In the genomic region with DNA sequence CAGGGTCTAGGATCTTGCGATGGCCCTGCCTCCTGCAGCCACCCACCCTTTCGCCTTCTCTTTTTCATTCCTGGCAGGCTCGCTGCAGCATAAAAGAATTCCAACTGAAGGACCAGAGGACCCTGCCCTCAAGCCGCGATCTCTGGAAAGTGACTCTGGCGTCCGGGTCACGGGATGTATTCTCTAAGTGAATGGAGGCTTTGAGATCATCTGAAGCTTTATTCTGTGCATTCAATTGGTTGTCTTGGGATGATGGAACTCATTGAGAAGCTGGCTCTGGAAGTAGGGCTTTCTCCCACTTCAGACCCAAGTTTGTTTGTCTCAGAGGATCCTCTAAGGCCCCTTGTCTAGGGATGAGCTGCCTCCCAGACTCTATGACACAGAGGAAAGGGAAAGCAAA, we compare ENCODE assay signal across 18 mouse cellular contexts. TPM values are rescaled to one million over a fixed set of nuclear protein-coding genes. Genes with fewer than 3 reads are reported as not detected.
A peak's percentile ranks its signal among the peaks of the same experiment; 100 is the strongest.
DNase-seq lines count a peak whose midpoint lies in the region; ATAC-seq lines count a peak whose summit lies in the region.
"Had no signal": no experiment of that assay in that cellular context is flagged by ENCODE, and none has a peak within 500 bp of the region (broad histone marks: within the 10 kb centered on the region; RNA-seq: fewer than 3 reads in every experiment).

Gjc3 (minus strand) TSS at position 154 of the 400 bp plus-strand sequence.

- H3K4me2 ChIP-seq in neural tube, embryonic 11.5 days (ENCODE audit: low read depth): no peak within 1 kb of the TSS
- H3K4me2 ChIP-seq in neural tube, embryonic 15.5 days: no peak within 1 kb of the TSS
- H3K4me2 ChIP-seq in liver, embryonic 11.5 days: no peak within 1 kb of the TSS
- H3K4me2 ChIP-seq: forebrain, embryonic 15.5 days; intestine, embryonic 15.5 days; limb, embryonic 15.5 days; lung, embryonic 14.5 days had no signal

- no peak within 1 kb of the TSS for H3K9ac ChIP-seq in neural tube, embryonic 11.5 days (ENCODE audit: low read length)
- H3K9ac ChIP-seq in neural tube, embryonic 15.5 days (replicated peaks): no peak within 1 kb of the TSS
- no peak within 1 kb of the TSS for H3K9ac ChIP-seq in liver, embryonic 11.5 days (ENCODE audit: low read depth, low read length)
- H3K9ac ChIP-seq: forebrain, embryonic 15.5 days; intestine, embryonic 15.5 days; limb, embryonic 15.5 days; lung, embryonic 14.5 days had no signal

- H3K4me1 ChIP-seq in neural tube, embryonic 11.5 days (ENCODE audit: control insufficient read depth, insufficient read depth, low read length): no peaks in the 10 kb centered on the region
- H3K4me1 ChIP-seq in neural tube, embryonic 15.5 days: no peaks in the 10 kb centered on the region
- H3K4me1 ChIP-seq in liver, embryonic 11.5 days (replicated peaks; ENCODE audit: control insufficient read depth, insufficient read depth, low read length): no peaks in the 10 kb centered on the region
- H3K4me1 ChIP-seq: forebrain, embryonic 15.5 days; heart, embryonic 10.5 days; intestine, embryonic 15.5 days; limb, embryonic 15.5 days had no signal

- ATAC-seq in neural tube, embryonic 11.5 days (ENCODE audit: insufficient read depth, low FRiP score, low TSS enrichment): no peak
- ATAC-seq in neural tube, embryonic 15.5 days (ENCODE audit: low FRiP score): no peak
- no peak for ATAC-seq in liver, embryonic 11.5 days (replicated peaks; ENCODE audit: low FRiP score)
- ATAC-seq: activated CD4-positive, CD25-positive, alpha-beta regulatory T cell, adult 4 months; forebrain, embryonic 15.5 days; intestine, embryonic 15.5 days; midbrain, embryonic 16.5 days had no signal

- no peak within 1 kb of the TSS for H3K4me3 ChIP-seq in neural tube, embryonic 11.5 days (ENCODE audit: low read depth, low read length)
- H3K4me3 ChIP-seq in neural tube, embryonic 15.5 days (replicated peaks): no peak within 1 kb of the TSS
- no peak within 1 kb of the TSS for H3K4me3 ChIP-seq in liver, embryonic 11.5 days (ENCODE audit: low read depth, low read length)
- H3K4me3 ChIP-seq: forebrain, embryonic 15.5 days; heart, embryonic 10.5 days; intestine, embryonic 15.5 days; limb, embryonic 15.5 days had no signal

- 73% methylated on average over 8 of the region's 8 CpGs for WGBS in neural tube, embryonic 11.5 days
- 68% methylated on average over 8 of the region's 8 CpGs for WGBS in neural tube, embryonic 15.5 days
- WGBS in liver, embryonic 11.5 days: 81% methylated on average over 8 of the region's 8 CpGs

- H3K27ac ChIP-seq in neural tube, embryonic 11.5 days (ENCODE audit: low read depth, low read length): no peak within 1 kb of the TSS
- no peak within 1 kb of the TSS for H3K27ac ChIP-seq in neural tube, embryonic 15.5 days (replicated peaks)
- no peak within 1 kb of the TSS for H3K27ac ChIP-seq in liver, embryonic 11.5 days (ENCODE audit: low read depth, low read length)
- H3K27ac ChIP-seq: forebrain, embryonic 15.5 days; heart, embryonic 10.5 days; intestine, embryonic 15.5 days; limb, embryonic 15.5 days had no signal

- peak in 1 of 2 experiments; percentile 12 for DNase-seq in frontal cortex, adult 2 months (ENCODE audit: extremely low spot score in 1 of 2, low spot score in 1 of 2)
- DNase-seq in frontal cortex, postnatal 25 days (ENCODE audit: low spot score in 2 of 2): no peak
- DNase-seq in neural tube, embryonic 11.5 days (ENCODE audit: low spot score): peak; percentile 12
- DNase-seq in layer of hippocampus, postnatal 14 days (ENCODE audit: low spot score in 2 of 2): peak in 1 of 2 experiments; percentile 8
- DNase-seq in ovary, postnatal 14 days (ENCODE audit: low spot score): no peak
- no peak for DNase-seq in liver, embryonic 11.5 days (ENCODE audit: low spot score)
- DNase-seq: gastrocnemius, postnatal 14 days; kidney, postnatal 10 days; lung, embryonic 14.5 days had no signal

- H3K9me3 ChIP-seq in neural tube, embryonic 11.5 days (ENCODE audit: control insufficient read depth, low read length): no peaks in the 10 kb centered on the region
- H3K9me3 ChIP-seq in neural tube, embryonic 15.5 days (replicated peaks): no peaks in the 10 kb centered on the region
- H3K9me3 ChIP-seq in liver, embryonic 11.5 days (ENCODE audit: control insufficient read depth, low read length): no peaks in the 10 kb centered on the region
- H3K9me3 ChIP-seq: forebrain, embryonic 15.5 days; heart, embryonic 10.5 days; intestine, embryonic 15.5 days; limb, embryonic 15.5 days had no signal

- no peaks in the 10 kb centered on the region for H3K27me3 ChIP-seq in neural tube, embryonic 11.5 days (ENCODE audit: control insufficient read depth, insufficient read depth, low read length)
- H3K27me3 ChIP-seq in neural tube, embryonic 15.5 days (replicated peaks): no peaks in the 10 kb centered on the region
- H3K27me3 ChIP-seq in liver, embryonic 11.5 days (replicated peaks; ENCODE audit: control insufficient read depth, insufficient read depth, low read length): no peaks in the 10 kb centered on the region
- H3K27me3 ChIP-seq: forebrain, embryonic 15.5 days; intestine, embryonic 15.5 days; limb, embryonic 15.5 days had no signal

- no peaks in the 10 kb centered on the region for H3K36me3 ChIP-seq in neural tube, embryonic 11.5 days (ENCODE audit: control insufficient read depth, insufficient read depth, low read length)
- H3K36me3 ChIP-seq in neural tube, embryonic 15.5 days: no peaks in the 10 kb centered on the region
- H3K36me3 ChIP-seq in liver, embryonic 11.5 days (ENCODE audit: control insufficient read depth, insufficient read depth, low read length): no peaks in the 10 kb centered on the region
- H3K36me3 ChIP-seq: forebrain, embryonic 15.5 days; heart, embryonic 10.5 days; intestine, embryonic 15.5 days; limb, embryonic 15.5 days had no signal

RNA-seq across cellular contexts. Expression of gene Gjc3, which starts in this region (rescaled TPM):
- 33.9 and 34.0 TPM in 2 replicates for polyA plus RNA-seq in frontal cortex, adult 2 months (2012; rRNA removed)
- polyA plus RNA-seq in neural tube, embryonic 11.5 days (2014; fragmentation: Nextera tagmentation; extraction: Ambion mirVana): 0.09 TPM in 1 of 2 replicates, not detected in the other
- polyA plus RNA-seq in neural tube, embryonic 15.5 days (2015; fragmentation: Nextera tagmentation; extraction: Ambion mirVana): 1.6 and 1.7 TPM in 2 replicates
- 10 to 100 TPM; 25.4 to 25.7 TPM for total RNA-seq in layer of hippocampus, postnatal 14 days (2021)
- 0.14 TPM in 1 of 2 replicates, not detected in the other for polyA plus RNA-seq in liver, embryonic 11.5 days (2014; fragmentation: Nextera tagmentation; extraction: Ambion mirVana)
- total RNA-seq: common myeloid progenitor, adult 5-6 weeks; MEL had no signal
- polyA plus RNA-seq: activated CD4-positive, CD25-positive, alpha-beta regulatory T cell, adult 4 months; heart, embryonic 10.5 days; lung, embryonic 14.5 days had no signal

Comparison
In these comparisons a context has a peak if more than half of its experiments do, and no peak if none do; other contexts are left out.
1. RNA of gene Gjc3 (polyA plus RNA-seq): 33.9 to 34.0 TPM in frontal cortex, adult 2 months; 1.6 to 1.7 TPM in neural tube, embryonic 15.5 days, 0.09 TPM in neural tube, embryonic 11.5 days and 0.14 TPM in liver, embryonic 11.5 days; every median in the first group is over 10 times any median in the second.
2. Peak in DNase-seq in neural tube, embryonic 11.5 days; RNA of the gene not detected or under 1 TPM.